Mouse (Mus musculus) spleen, adult 18-20 months (tissue): ENCODE results near the gene Ubl4a.
"Not testable (repeated sequence)": the region's sequence is repeated elsewhere in the genome, so short reads cannot be mapped to it uniquely, and the experiment has no call there.

Experiments used
- DNase-seq, 2 experiments: peaks; one replicate each; pipeline ENCODE4 v3.0.0; 2022; ENCODE audit warnings: mixed read lengths in 2 of 2

The Ubl4a gene

GRCm38 (mm10) chrX:74372888-74373549 is at the start of gene Ubl4a, which contains the start of gene Slc10a3:
Gene Ubl4a, minus strand, starts transcription at chrX:74373218.
Gene Slc10a3, minus strand, starts transcription at chrX:74373349.
- peak; percentile 83 to 84 for DNase-seq

GRCm38 (mm10) chrX:74413377-74413776 is 40.4 kb upstream of the Ubl4a start:
- peak; percentile 36 to 41 for DNase-seq

GRCm38 (mm10) chrX:74408340-74408739 is 35.3 kb upstream of the Ubl4a start:
- no peak for DNase-seq

- no peak for DNase-seq
These were observed 27.1 kb upstream of the Ubl4a start for GRCm38 (mm10) chrX:74400136-74400535.

- DNase-seq = peak; percentile 69 to 76
These were observed 19.8 kb upstream of the Ubl4a start, which contains the start of the genes Fam3a and Ikbkg for GRCm38 (mm10) chrX:74392535-74393443. Gene Fam3a, minus strand, starts transcription at chrX:74393272. Gene Ikbkg, plus strand, starts transcription at chrX:74393290.

- no peak for DNase-seq
These were observed 15.1 kb upstream of the Ubl4a start for GRCm38 (mm10) chrX:74388153-74388552.

GRCm38 (mm10) chrX:74384451-74384850 is 11.4 kb upstream of the Ubl4a start:
- no peak for DNase-seq

- peak; percentile 60 to 70 for DNase-seq
These were observed 4.7 kb downstream of the Ubl4a start for GRCm38 (mm10) chrX:74368209-74368909.

- no peak for DNase-seq
These were observed 5.5 kb downstream of the Ubl4a start for GRCm38 (mm10) chrX:74367512-74367911.

GRCm38 (mm10) chrX:74359171-74359570 is 13.8 kb downstream of the Ubl4a start:
- DNase-seq = no peak

GRCm38 (mm10) chrX:74357069-74357468 is 15.9 kb downstream of the Ubl4a start:
- DNase-seq = not testable (repeated sequence)

- DNase-seq = peak; percentile 70 to 72
These were observed 19.6 kb downstream of the Ubl4a start, which contains the start of gene Lage3 for GRCm38 (mm10) chrX:74353467-74353770. Gene Lage3, minus strand, starts transcription at chrX:74353618.

GRCm38 (mm10) chrX:74352645-74353466 is 20.2 kb downstream of the Ubl4a start:
- no peak for DNase-seq

GRCm38 (mm10) chrX:74330166-74330930 is 42.7 kb downstream of the Ubl4a start:
- no peak for DNase-seq

GRCm38 (mm10) chrX:74329215-74329671 is 43.8 kb downstream of the Ubl4a start:
- DNase-seq = no peak

- peak; percentile 45 to 59 for DNase-seq
These were observed 44.3 kb downstream of the Ubl4a start, which contains the start of gene Plxna3 for GRCm38 (mm10) chrX:74328725-74329161. Gene Plxna3, plus strand, starts transcription at chrX:74329066.
